Mouse (Mus musculus) lung, postnatal 0 days (tissue): ENCODE measurements around the gene Selenof. TPM values are rescaled to one million over a fixed set of nuclear protein-coding genes. Genes with fewer than 3 reads are reported as not detected.
"Not testable (repeated sequence)": the region's sequence is repeated elsewhere in the genome, so short reads cannot be mapped to it uniquely, and the experiment has no call there.

ENCODE experiments used
- ATAC-seq: fragments of 200-750 bp; cut with Nextera tagmentation; 2 replicates; pipeline ENCODE4 v1.8.0; 2017; ENCODE audit warnings: moderate library complexity
- DNase-seq: peaks from one replicate; pipeline ENCODE4 v3.0.0-alpha.2; 2016; ENCODE audit warnings: low spot score
- H3K27ac ChIP-seq: fragments of 300-500 bp; sonication (generic); 2 replicates; pipeline ENCODE4 v1.5.1; 2014; ENCODE audit warnings: antibody characterized with exemption, mild to moderate bottlenecking, low read length, mixed read lengths
- H3K27me3 ChIP-seq: fragments of 300-500 bp; sonication (generic); replicated peaks from 2 replicates; pipeline ENCODE4 v1.6.1; 2014; ENCODE audit warnings: low read length, mixed read lengths; ENCODE audit not compliant: insufficient read depth
- H3K36me3 ChIP-seq: fragments of 300-500 bp; sonication (generic); 2 replicates; pipeline ENCODE4 v1.6.1; 2014; ENCODE audit warnings: low read length, mixed read lengths; ENCODE audit not compliant: insufficient read depth
- H3K4me1 ChIP-seq: fragments of 300-500 bp; sonication (generic); 2 replicates; pipeline ENCODE4 v1.6.1; 2014; ENCODE audit warnings: antibody characterized with exemption, low read depth, low read length, mixed read lengths; ENCODE audit not compliant: insufficient read depth
- H3K4me2 ChIP-seq: fragments of 300-500 bp; sonication (generic); replicated peaks from 2 replicates; pipeline ENCODE4 v1.6.1; 2014; ENCODE audit warnings: low read depth, mild to moderate bottlenecking, low read length, moderate library complexity, mixed read lengths
- H3K4me3 ChIP-seq: fragments of 300-500 bp; sonication (generic); 2 replicates; pipeline ENCODE4 v1.5.1; 2014; ENCODE audit warnings: low read depth, low read length
- H3K9ac ChIP-seq: fragments of 300-500 bp; sonication (generic); replicated peaks from 2 replicates; pipeline ENCODE4 v1.6.1; 2014; ENCODE audit warnings: low read depth, mild to moderate bottlenecking
- H3K9me3 ChIP-seq: fragments of 300-500 bp; sonication (generic); 2 replicates; pipeline ENCODE4 v1.6.1; 2016; ENCODE audit warnings: low read length, mixed read lengths
- CTCF ChIP-seq: IDR thresholded peaks from 2 replicates; pipeline ENCODE4 v1.5.1; 2016; ENCODE audit warnings: antibody characterized with exemption, mild to moderate bottlenecking
- EP300 ChIP-seq: IDR thresholded peaks from 2 replicates; pipeline ENCODE4 v1.6.1; 2016; ENCODE audit warnings: antibody characterized with exemption, mild to moderate bottlenecking, control low read depth
- WGBS: fragments of 180-500 bp; shearing (Covaris S2); extraction: QIAGEN DNeasy Blood & Tissue Kit; methylation state at CpG from one replicate; pipeline ENCODE4 v1.1.7; 2014; 5-methylcytosine and 5-hydroxymethylcytosine counted together
- polyA plus RNA-seq: library from polyadenylated mRNA; unstranded; fragments of >200 nt; fragmentation: Nextera tagmentation; extraction: Ambion mirVana; gene quantifications from 2 replicates; pipeline ENCODE4 v1.2.1, GENCODE M21; 2015

The Selenof gene
- polyA plus RNA-seq, 1 experiment from 2014 or later = 926 TPM

GRCm38 (mm10) chr3:144603558-144603957 is 33.5 kb downstream of the Selenof start:
- DNase-seq = peak; percentile 29
- no peaks in the 10 kb centered on the region for H3K36me3 ChIP-seq
- 54% methylated on average over 3 of the region's 3 CpGs for WGBS

GRCm38 (mm10) chr3:144604205-144604604 is 34.1 kb downstream of the Selenof start:
- no peak for TF ChIP-seq CTCF
- peak; percentile 33; the same call in 1 of the 2 replicates for TF ChIP-seq EP300
- Histone ChIP-seq H3K27me3 (no peaks in the 10 kb centered on the region), H3K27ac (0 out of 2 replicates have a peak overlapping the region, but pooled peaks have one; percentile 27), H3K4me1 (no peaks in the 10 kb centered on the region), H3K9me3 (no peaks in the 10 kb centered on the region), H3K4me2 (no peak overlapping the region), H3K9ac (no peak overlapping the region), H3K36me3 (no peaks in the 10 kb centered on the region), H3K4me3 (no peak overlapping the region)
- DNase-seq (peak; percentile 79), ATAC-seq (peak; percentile 80)
- WGBS = 29% methylated on average over 7 of the region's 7 CpGs

More at GRCm38 (mm10) chr3:144603558-144603957, 33.5 kb downstream of the Selenof start:
- H3K27me3 ChIP-seq = no peaks in the 10 kb centered on the region
- H3K9me3 ChIP-seq = no peaks in the 10 kb centered on the region
- no peak overlapping the region for H3K27ac ChIP-seq
- no peak overlapping the region for H3K4me3 ChIP-seq
- no peak overlapping the region for H3K9ac ChIP-seq
- no peaks in the 10 kb centered on the region for H3K4me1 ChIP-seq
- ATAC-seq = 0 out of 2 replicates have a peak, but pooled peaks have one; percentile 13
- no peak overlapping the region for H3K4me2 ChIP-seq
- TF ChIP-seq EP300 (no peak), CTCF (no peak)

GRCm38 (mm10) chr3:144605811-144606210 is 35.7 kb downstream of the Selenof start:
- not testable (repeated sequence) for ATAC-seq, H3K4me2 ChIP-seq, H3K27me3 ChIP-seq, H3K36me3 ChIP-seq, H3K27ac ChIP-seq, H3K9ac ChIP-seq, DNase-seq, H3K4me3 ChIP-seq, H3K4me1 ChIP-seq, H3K9me3 ChIP-seq
- TF ChIP-seq CTCF = peak; percentile 53
- WGBS = 66% methylated on average over 7 of the region's 7 CpGs

GRCm38 (mm10) chr3:144606449-144606848 is 36.3 kb downstream of the Selenof start:
- WGBS = 64% methylated on average over 4 of the region's 4 CpGs

GRCm38 (mm10) chr3:144608090-144608489 is 38.0 kb downstream of the Selenof start:
- Histone ChIP-seq H3K27ac (no peak overlapping the region), H3K9me3 (no peaks in the 10 kb centered on the region), H3K36me3 (no peaks in the 10 kb centered on the region), H3K4me3 (no peak overlapping the region), H3K4me1 (no peaks in the 10 kb centered on the region), H3K4me2 (no peak overlapping the region), H3K27me3 (no peaks in the 10 kb centered on the region), H3K9ac (no peak overlapping the region)
- ATAC-seq (no peak), DNase-seq (no peak)
- TF ChIP-seq CTCF = no peak
- TF ChIP-seq EP300 = no peak
- whole genome bisulfite sequencing = 86% methylated on average over 5 of the region's 5 CpGs

More at GRCm38 (mm10) chr3:144606449-144606848, 36.3 kb downstream of the Selenof start:
- no peak for DNase-seq
- Histone ChIP-seq H3K4me2 (no peak overlapping the region), H3K36me3 (no peaks in the 10 kb centered on the region), H3K4me1 (no peaks in the 10 kb centered on the region), H3K27me3 (no peaks in the 10 kb centered on the region), H3K27ac (no peak overlapping the region), H3K9me3 (no peaks in the 10 kb centered on the region), H3K4me3 (no peak overlapping the region), H3K9ac (no peak overlapping the region)
- no peak for TF ChIP-seq EP300
- TF ChIP-seq CTCF = peak; percentile 55
- ATAC-seq = no peak

GRCm38 (mm10) chr3:144610759-144611158 is 40.7 kb downstream of the Selenof start:
- 51% methylated on average over 5 of the region's 5 CpGs for WGBS
- no peaks in the 10 kb centered on the region for H3K36me3 ChIP-seq
- H3K9ac ChIP-seq = no peak overlapping the region
- H3K9me3 ChIP-seq = no peaks in the 10 kb centered on the region
- TF ChIP-seq CTCF = no peak
- TF ChIP-seq EP300 = no peak
- no peak overlapping the region for H3K4me3 ChIP-seq
- no peaks in the 10 kb centered on the region for H3K4me1 ChIP-seq
- H3K27ac ChIP-seq = no peak overlapping the region
- H3K27me3 ChIP-seq = no peaks in the 10 kb centered on the region
- ATAC-seq (no peak), DNase-seq (no peak)
- no peak overlapping the region for H3K4me2 ChIP-seq
